Mouse (Mus musculus): ENCODE measurements around the gene S1pr5. TPM values are rescaled to one million over a fixed set of nuclear protein-coding genes. Genes with fewer than 3 reads are reported as not detected.
A peak's percentile ranks its signal among the peaks of the same experiment; 100 is the strongest.
"Not testable (repeated sequence)": the region's sequence is repeated elsewhere in the genome, so short reads cannot be mapped to it uniquely, and the experiment has no call there.

The S1pr5 gene
- polyA plus RNA-seq, 1 experiment from 2014 or later = 0.13 TPM

DNA sequence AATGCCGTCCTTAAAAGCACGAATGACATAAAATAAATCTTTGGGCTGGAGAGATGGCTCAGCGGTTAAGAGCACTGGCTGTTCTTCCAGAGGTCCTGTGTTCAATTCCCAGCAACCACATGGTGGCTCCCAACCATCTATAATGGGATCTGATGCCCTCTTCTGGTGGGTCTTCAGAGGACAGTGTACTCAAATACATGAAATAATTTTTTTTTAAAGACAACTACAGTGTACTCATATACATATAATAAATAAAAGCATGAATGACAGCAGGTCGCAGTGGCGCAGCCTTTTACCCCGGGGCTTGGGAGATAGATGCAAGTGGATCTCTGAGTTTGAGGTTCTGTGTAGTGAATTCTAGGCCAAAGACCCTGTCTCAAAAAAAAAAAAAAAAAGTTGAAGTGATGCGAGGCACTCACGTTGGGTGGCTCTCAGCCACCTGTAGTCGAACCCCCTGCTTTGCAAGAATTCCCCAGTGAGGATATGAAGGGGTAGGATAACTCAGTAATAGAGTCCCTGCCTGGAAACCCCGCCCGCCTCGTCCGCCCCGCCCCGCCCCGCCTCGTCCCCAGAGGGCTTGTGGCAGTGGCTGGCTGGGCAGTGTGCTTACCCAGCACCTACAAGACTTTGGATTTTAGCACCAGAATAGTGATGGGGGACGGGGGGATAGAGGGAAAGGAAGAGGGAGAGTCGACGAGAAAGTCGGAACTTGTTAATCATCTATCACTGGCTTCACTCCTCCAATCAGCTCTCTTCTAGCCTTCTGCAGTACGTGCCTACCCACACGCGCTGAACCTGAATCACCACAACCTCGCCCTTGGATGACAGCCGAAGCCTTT lies 23.4 kb downstream of the S1pr5 start:
- H3K36me3 ChIP-seq (ENCODE audit: insufficient read depth, low read length) = no peaks in the 10 kb centered on the region
- peak overlapping the region; percentile 48 for H3K4me2 ChIP-seq (replicated peaks; ENCODE audit: low read depth, low read length)
- no peaks in the 10 kb centered on the region; the same call in 1 of the 2 replicates for H3K4me1 ChIP-seq (ENCODE audit: insufficient read depth, low read depth, low read length)
- no peaks in the 10 kb centered on the region for H3K9me3 ChIP-seq (ENCODE audit: low read length)
- ATAC-seq = no peak
- peak; percentile 44 for DNase-seq (ENCODE audit: low spot score)
- H3K27ac ChIP-seq (ENCODE audit: low read length) = no peak overlapping the region
- H3K4me3 ChIP-seq (ENCODE audit: low read depth, low read length) = 0 out of 2 replicates have a peak overlapping the region, but pooled peaks have one; percentile 21
- no peak overlapping the region for H3K9ac ChIP-seq (replicated peaks; ENCODE audit: low read depth)
- H3K27me3 ChIP-seq (replicated peaks; ENCODE audit: insufficient read depth, low read length) = no peaks in the 10 kb centered on the region
- WGBS = 20% methylated on average over 26 of the region's 26 CpGs
- peak; percentile 23; the same call in 1 of the 2 replicates for TF ChIP-seq CTCF (IDR thresholded peaks at IDR 0.05)
- no peak for TF ChIP-seq EP300 (IDR thresholded peaks at IDR 0.05)

DNA sequence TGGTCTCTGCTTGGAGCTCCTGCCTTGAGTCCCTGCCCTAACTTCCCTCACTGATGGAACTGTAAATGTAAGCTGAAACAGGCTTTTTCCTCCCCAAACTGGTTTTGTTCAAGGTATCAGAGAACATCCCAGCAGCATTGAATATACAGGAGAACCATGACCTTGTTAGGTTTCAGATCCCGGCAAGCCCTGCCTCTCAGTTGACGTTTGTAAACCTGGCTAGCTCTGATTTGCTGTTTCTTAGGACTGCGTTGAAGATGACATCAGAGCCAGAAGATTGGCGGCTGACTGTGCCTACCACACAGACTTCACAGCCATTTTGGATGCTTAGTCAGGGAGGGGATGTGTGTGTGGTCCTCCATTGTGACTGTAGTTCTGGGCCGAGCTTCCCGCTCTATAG lies 24.3 kb downstream of the S1pr5 start:
- no peak for DNase-seq (ENCODE audit: low spot score)
- no peak overlapping the region for H3K27ac ChIP-seq (ENCODE audit: low read length)
- H3K4me2 ChIP-seq (replicated peaks; ENCODE audit: low read depth, low read length) = no peak overlapping the region
- H3K4me1 ChIP-seq (ENCODE audit: insufficient read depth, low read depth, low read length) = no peaks in the 10 kb centered on the region; the same call in 1 of the 2 replicates
- WGBS = 85% methylated on average over 6 of the region's 6 CpGs
- no peaks in the 10 kb centered on the region for H3K9me3 ChIP-seq (ENCODE audit: low read length)
- H3K36me3 ChIP-seq (ENCODE audit: insufficient read depth, low read length) = no peaks in the 10 kb centered on the region
- no peaks in the 10 kb centered on the region for H3K27me3 ChIP-seq (replicated peaks; ENCODE audit: insufficient read depth, low read length)
- H3K4me3 ChIP-seq (ENCODE audit: low read depth, low read length) = no peak overlapping the region
- no peak for ATAC-seq
- no peak overlapping the region for H3K9ac ChIP-seq (replicated peaks; ENCODE audit: low read depth)
- no peak for TF ChIP-seq EP300 (IDR thresholded peaks at IDR 0.05)
- TF ChIP-seq CTCF (IDR thresholded peaks at IDR 0.05) = no peak

DNA sequence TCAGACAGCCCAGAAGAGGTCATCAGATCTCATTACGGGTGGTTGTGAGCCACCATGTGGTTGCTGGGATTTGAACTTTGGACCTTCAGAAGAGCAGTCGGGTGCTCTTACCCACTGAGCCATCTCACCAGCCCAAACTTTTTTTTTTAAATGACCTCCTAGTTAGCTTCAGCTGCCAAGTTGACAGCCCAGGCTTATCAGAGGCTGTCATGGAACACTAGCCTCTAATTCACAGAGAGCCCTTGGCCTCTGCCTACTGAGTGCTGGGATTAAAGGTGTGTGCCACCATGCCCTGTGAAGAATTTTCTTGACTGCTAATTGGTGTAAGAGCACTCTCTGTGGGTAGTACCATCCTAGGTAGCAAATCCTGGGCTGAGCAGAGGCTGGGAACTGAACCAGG lies 24.8 kb downstream of the S1pr5 start:
- WGBS = 100% methylated on average over 1 of the region's 2 CpGs
- not testable (repeated sequence) for DNase-seq (ENCODE audit: low spot score); H3K4me2 ChIP-seq (replicated peaks; ENCODE audit: low read depth, low read length)

DNA sequence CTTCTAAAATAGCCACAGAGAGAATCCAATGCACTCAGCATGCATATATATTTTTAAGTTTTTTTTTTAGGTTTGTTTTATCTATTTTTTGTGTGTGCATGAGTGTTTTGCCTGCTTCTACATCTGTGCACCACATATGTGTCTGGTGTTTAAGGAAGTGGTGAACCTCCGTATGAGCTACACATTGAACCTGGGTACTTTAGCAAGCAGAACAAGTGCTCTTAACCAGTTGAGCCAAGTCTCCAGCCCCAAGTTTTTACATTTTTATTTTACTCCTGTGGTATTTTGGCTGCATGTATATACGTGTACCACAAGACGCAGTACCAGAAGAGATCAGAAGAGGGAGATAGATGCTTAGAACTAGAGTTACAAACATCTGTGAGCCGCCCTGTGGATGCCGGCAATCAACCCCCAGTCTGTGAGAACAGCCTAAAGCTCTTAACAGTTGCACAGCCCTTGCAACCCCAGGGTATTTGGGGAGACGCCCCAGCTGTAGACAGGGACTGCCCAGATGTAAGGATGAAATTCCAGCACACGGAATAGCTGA lies 26.8 kb downstream of the S1pr5 start:
- Histone ChIP-seq H3K4me1 (ENCODE audit: insufficient read depth, low read depth, low read length) (no peaks in the 10 kb centered on the region; the same call in 1 of the 2 replicates), H3K9me3 (ENCODE audit: low read length) (no peaks in the 10 kb centered on the region), H3K4me3 (ENCODE audit: low read depth, low read length) (no peak overlapping the region), H3K4me2 (replicated peaks; ENCODE audit: low read depth, low read length) (peak overlapping the region; percentile 49; the same call in 1 of the 2 replicates), H3K27me3 (replicated peaks; ENCODE audit: insufficient read depth, low read length) (no peaks in the 10 kb centered on the region), H3K36me3 (ENCODE audit: insufficient read depth, low read length) (no peaks in the 10 kb centered on the region), H3K9ac (replicated peaks; ENCODE audit: low read depth) (no peak overlapping the region), H3K27ac (ENCODE audit: low read length) (no peak overlapping the region)
- peak; percentile 57 for ATAC-seq
- peak; percentile 89 for DNase-seq (ENCODE audit: low spot score)
- TF ChIP-seq CTCF (IDR thresholded peaks at IDR 0.05) (peak; percentile 74), EP300 (IDR thresholded peaks at IDR 0.05) (no peak)
- WGBS = 12% methylated on average over 7 of the region's 7 CpGs

More for the DNA sequence above, 24.8 kb downstream of the S1pr5 start:
- not testable (repeated sequence) for H3K4me1 ChIP-seq (ENCODE audit: insufficient read depth, low read depth, low read length); H3K27me3 ChIP-seq (replicated peaks; ENCODE audit: insufficient read depth, low read length); ATAC-seq; H3K4me3 ChIP-seq (ENCODE audit: low read depth, low read length); H3K9ac ChIP-seq (replicated peaks; ENCODE audit: low read depth); H3K36me3 ChIP-seq (ENCODE audit: insufficient read depth, low read length); H3K27ac ChIP-seq (ENCODE audit: low read length); H3K9me3 ChIP-seq (ENCODE audit: low read length)

DNA sequence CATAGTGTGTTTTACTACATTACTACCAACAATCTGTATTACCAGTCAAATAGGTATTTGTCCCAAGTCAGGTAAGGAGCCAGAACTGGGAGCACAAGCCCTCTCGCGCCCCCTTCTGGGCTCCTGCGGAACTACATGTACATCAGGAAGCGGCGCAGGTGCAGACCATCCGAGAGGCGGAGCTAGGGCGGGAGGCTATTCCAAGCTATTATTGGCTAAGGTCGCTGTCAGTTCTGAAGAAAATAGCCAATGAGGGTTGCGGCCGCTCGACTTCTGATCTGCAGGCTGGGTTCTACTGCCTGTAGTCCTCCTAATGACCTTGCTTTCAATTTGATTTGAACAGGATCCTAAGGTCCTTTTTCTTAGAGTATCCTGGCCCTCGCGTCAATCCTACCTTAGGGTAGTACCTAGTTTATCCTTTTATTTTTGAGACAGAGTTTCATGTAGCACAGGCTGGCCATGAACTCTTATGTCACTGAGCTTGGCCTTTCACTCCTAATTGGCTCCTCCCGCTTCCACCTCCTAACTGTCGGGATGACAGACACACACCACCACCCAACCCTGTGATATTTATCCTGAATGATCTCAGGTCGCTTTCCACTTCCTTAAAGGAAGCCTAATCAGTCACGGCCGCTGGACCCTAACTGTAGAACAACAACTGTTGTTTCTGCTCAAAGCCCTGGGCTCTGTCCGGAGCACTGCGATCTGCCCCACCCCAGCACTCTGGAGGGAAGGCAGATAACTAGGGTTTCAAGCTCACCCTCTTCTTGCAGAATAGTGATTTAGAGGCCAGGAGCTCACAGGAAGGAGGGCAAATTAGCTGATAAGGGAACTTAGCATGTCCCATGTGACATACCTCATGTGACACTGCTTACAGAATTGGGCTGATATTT lies 27.5 kb downstream of the S1pr5 start:
- 0 out of 2 replicates have a peak overlapping the region, but pooled peaks have one; percentile 9 for H3K27ac ChIP-seq (ENCODE audit: low read length)
- H3K9ac ChIP-seq (replicated peaks; ENCODE audit: low read depth) = no peak overlapping the region
- TF ChIP-seq CTCF (IDR thresholded peaks at IDR 0.05) (peak; percentile 97), EP300 (IDR thresholded peaks at IDR 0.05) (no peak)
- ATAC-seq = peak; percentile 95
- H3K9me3 ChIP-seq (ENCODE audit: low read length) = no peaks in the 10 kb centered on the region
- 10% methylated on average over 21 of the region's 21 CpGs for WGBS
- H3K36me3 ChIP-seq (ENCODE audit: insufficient read depth, low read length) = no peaks in the 10 kb centered on the region
- no peaks in the 10 kb centered on the region; the same call in 1 of the 2 replicates for H3K4me1 ChIP-seq (ENCODE audit: insufficient read depth, low read depth, low read length)
- no peaks in the 10 kb centered on the region for H3K27me3 ChIP-seq (replicated peaks; ENCODE audit: insufficient read depth, low read length)
- peak overlapping the region; percentile 32 for H3K4me3 ChIP-seq (ENCODE audit: low read depth, low read length)
- peak overlapping the region; percentile 49 for H3K4me2 ChIP-seq (replicated peaks; ENCODE audit: low read depth, low read length)
- DNase-seq (ENCODE audit: low spot score) = peak; percentile 95

DNA sequence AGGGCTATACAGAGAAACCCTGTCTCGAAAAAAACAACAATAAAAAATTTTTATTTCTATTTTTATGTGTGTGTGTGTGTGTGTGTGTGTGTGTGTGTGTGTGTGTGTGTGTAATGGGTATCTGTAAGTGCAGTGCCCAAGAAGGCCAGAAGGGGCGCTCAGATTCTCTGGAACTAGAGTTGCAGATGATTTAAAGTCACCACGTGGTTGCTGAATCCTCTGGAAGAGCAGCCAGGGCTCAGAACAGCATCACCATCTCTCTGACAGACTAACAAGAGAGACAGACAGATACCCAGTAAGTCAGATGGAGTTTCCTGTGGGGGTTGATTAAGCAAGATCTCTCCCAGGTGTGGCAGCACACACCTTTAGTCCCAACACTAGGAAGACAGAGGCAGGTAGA lies 28.4 kb downstream of the S1pr5 start:
- Histone ChIP-seq H3K9me3 (ENCODE audit: low read length) (no peaks in the 10 kb centered on the region), H3K27me3 (replicated peaks; ENCODE audit: insufficient read depth, low read length) (no peaks in the 10 kb centered on the region), H3K36me3 (ENCODE audit: insufficient read depth, low read length) (no peaks in the 10 kb centered on the region), H3K4me2 (replicated peaks; ENCODE audit: low read depth, low read length) (no peak overlapping the region), H3K9ac (replicated peaks; ENCODE audit: low read depth) (no peak overlapping the region), H3K4me1 (ENCODE audit: insufficient read depth, low read depth, low read length) (no peaks in the 10 kb centered on the region), H3K27ac (ENCODE audit: low read length) (no peak overlapping the region), H3K4me3 (ENCODE audit: low read depth, low read length) (no peak overlapping the region)
- no peak for TF ChIP-seq EP300 (IDR thresholded peaks at IDR 0.05)
- peak; percentile 20; the same call in 1 of the 2 replicates for TF ChIP-seq CTCF (IDR thresholded peaks at IDR 0.05)
- 52% methylated on average over 3 of the region's 3 CpGs for WGBS
- no peak for DNase-seq (ENCODE audit: low spot score)
- no peak for ATAC-seq

All from lung, postnatal 0 days (tissue).